Mouse (Mus musculus) retina, embryonic 14.5 days (tissue): ENCODE results near the gene Nup93.
"Not testable (repeated sequence)": the region's sequence is repeated elsewhere in the genome, so short reads cannot be mapped to it uniquely, and the experiment has no call there.

Experiments used
- DNase-seq: peaks from one replicate; pipeline ENCODE4 v3.0.0-alpha.2; 2015; ENCODE audit warnings: low spot score

Gene Nup93

GRCm38 (mm10) chr8:94214252-94215173, at the start of gene Nup93:
Gene Nup93, plus strand, starts transcription at chr8:94214564.
- peak; percentile 98 for DNase-seq

DNA sequence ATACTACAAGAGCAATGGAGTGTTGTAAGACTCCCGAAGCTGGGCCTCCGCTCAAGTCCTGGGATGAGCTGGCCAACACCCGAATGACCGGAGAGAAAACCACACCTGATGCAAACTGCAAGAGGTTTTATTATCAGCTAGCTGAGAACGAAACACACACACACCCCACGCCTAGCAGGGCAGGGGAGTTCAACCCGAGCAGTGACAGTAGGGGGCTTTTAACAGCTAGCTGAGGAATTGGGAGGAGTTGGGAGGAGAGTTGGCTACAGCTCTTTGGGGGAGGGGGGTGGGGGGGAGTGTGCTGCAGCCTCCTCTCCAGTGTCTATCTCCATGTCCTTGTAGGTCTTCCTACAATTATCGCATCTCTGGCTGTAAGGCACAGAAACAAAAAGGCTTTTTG, 48.6 kb upstream of the Nup93 start:
- not testable (repeated sequence) for DNase-seq

GRCm38 (mm10) chr8:94167244-94167643, 47.1 kb upstream of the Nup93 start:
- DNase-seq = peak; percentile 96

GRCm38 (mm10) chr8:94169547-94169946, 44.8 kb upstream of the Nup93 start:
- no peak for DNase-seq

DNA sequence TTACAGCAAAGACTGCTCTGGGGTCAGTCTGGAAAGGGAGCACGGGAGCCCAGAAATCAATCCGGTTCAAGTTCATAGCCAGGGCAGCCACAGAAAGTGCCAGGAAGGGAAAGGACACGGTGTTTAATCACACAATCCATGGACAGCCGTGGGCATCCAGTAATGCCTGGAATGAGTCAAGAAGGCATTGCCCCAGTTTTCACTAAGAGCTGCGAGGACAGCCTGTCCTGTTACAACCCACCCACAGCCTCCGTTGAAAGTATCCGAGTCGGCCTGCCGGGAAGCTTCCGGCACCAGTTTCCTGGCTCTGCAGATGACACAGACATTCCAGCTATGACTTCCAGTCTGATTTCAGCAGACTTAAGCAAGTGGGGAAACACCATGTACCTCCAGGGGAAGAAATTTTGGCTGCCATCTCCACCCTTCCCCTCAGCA, 43.0 kb upstream of the Nup93 start:
- no peak for DNase-seq

DNA sequence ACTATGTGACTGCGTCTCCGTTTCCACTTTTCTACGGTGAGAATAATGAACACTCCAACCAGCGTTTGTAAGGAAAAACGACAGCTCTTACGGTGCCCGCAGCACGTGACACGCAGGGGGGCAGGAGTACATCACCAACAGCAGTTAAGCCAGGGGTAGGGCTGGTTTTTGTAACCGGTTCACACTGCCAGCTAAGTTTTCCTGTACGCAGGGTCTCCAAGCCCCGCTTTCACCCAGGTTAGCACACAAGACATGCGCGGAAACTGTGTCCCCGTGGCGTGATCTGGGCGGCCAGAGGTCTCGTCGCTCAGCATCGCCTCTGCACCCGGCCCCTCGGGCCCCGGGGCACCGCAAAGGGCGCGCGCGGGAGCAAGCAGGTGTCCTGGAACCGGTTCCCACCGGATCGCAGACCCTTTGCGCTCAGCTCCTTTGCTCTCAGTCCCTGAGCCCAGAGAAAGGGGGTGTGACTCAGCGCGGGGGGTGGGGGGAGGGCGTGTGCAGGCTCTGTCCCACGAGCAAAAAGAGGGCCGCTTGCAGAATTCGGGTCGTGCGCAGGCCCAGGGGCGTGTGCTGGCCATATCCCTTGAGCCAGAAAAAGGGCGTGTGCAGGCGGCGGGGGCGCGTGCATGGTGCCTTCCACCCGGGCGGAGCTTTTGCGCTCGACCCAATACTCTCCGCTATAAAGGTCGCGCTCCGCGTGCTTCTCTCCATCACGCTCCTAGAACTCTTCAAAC, 42.1 kb upstream of the Nup93 start, which contains the start of gene Mt2:
Gene Mt2 (plus strand): TSS at position 590 of the 734 bp plus-strand sequence.
- DNase-seq = peak; percentile 51

DNA sequence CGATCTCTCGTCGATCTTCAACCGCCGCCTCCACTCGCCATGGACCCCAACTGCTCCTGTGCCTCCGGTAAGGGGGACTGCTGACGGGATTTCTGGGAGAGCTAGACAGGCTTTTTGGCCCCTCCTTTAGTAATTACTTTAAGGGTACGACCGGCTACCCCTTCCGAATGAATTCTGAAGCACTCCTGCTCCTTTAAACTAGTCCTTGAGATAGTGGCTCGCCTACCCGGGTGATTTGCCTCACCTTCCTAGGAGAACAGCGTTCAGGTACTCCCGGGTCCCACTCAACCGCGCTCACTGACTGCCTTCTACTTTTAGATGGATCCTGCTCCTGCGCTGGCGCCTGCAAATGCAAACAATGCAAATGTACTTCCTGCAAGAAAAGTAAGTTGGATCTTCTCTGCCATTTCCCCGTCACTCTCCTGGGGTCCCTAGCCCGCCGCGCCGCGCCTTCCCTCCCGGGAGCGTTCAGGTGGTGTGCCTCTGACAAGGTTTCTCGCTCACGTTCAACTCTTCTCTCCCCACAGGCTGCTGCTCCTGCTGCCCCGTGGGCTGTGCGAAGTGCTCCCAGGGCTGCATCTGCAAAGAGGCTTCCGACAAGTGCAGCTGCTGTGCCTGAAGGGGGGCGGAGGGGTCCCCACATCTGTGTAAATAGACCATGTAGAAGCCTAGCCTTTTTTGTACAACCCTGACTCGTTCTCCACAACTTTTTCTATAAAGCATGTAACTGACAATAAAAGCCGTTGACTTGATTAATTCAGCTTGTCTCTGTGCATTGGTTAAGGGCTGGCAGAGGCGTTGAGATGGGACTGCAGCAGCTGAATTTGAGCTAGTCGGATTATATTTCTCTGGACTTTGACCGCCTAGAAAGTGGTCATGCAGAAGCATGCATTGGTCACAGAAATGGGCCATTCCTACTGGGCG, 41.3 kb upstream of the Nup93 start:
- DNase-seq = peak; percentile 31

DNA sequence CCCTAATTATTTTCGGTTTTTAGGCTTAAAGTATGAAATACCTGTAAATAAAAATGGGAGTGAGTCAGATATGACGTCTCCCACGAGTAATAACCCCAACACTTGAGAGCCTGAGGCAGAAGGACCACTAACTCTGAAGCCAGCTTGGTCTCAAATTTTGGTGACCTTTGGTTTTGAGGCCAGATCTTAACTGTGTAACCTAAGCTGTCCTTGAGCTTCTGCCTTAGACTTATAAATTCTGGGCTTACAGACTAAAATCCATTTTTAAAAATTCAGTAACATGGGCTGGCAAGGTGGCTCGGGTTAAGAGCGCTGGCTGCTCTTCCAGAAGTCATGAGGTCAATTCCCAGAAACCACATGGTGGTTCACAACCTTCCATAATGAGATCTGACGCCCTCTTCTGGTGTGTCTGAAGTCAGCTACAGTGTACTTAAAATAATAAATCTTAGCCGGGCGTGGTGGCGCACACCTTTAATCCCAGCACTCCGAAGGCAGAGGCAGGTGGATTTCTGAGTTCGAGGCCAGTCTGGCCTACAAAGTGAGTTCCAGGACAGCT, 40.4 kb upstream of the Nup93 start:
- DNase-seq = no peak

DNA sequence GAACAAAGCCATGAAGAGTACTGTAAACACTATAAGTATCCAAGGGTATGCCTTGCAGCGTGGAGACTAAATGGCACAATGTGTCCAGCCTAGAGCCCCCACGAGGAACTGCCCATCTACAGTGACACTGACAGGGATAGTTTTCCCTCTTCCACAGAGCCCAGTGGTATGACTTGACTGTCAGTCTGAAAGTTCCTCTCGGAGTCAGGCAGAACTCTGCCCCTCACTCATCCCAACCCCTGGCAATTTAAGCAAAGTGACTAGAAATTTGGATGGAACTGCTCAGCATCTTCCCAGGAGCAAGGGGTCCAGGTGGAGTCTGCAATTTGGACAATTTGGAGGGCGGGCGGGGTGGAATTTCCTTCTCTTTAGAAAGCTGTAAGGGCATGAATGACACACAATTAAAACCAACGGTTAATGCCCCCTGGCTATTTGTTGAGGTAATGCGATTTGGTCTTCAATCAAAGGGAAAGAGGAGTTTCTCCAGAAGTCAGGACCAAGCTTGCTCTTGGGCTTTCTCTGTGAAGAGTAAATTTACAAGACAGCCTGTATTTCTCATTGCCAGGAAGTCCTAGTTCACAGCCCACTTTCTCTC, 39.6 kb upstream of the Nup93 start:
- DNase-seq = no peak

GRCm38 (mm10) chr8:94177716-94178390, 36.5 kb upstream of the Nup93 start:
- DNase-seq = no peak

GRCm38 (mm10) chr8:94178857-94179712, 35.3 kb upstream of the Nup93 start, which contains the start of gene Mt1:
Gene Mt1, plus strand, starts transcription at chr8:94179082.
- DNase-seq = peak; percentile 71

DNA sequence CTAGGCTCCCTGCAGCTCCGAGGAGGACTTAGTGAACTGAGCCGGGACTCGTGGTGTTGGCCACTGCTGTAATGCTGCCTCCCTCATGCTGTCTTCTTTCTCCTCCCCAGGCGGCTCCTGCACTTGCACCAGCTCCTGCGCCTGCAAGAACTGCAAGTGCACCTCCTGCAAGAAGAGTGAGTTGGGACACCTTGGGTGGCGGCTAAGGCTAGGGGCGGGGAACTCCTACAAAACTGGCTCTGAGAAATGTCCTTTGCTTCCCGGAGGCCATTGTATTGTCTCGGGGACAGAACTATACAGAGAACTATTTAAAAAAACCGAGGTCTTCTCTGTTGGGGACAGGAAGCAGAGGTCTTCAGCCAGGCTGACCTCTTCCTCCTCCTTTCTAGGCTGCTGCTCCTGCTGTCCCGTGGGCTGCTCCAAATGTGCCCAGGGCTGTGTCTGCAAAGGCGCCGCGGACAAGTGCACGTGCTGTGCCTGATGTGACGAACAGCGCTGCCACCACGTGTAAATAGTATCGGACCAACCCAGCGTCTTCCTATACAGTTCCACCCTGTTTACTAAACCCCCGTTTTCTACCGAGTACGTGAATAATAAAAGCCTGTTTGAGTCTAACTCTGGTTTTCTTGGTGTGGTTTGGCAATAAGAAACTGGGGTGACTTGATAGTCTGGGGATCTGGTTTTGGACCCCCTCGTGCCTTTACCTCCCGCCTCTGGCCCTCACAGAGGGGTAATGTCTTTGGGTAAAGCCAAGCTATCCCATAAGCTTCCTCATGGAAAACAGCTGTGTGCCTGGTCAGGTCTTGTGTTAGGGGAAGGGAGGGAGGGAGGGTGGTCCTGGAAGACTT, 34.4 kb upstream of the Nup93 start:
- DNase-seq = no peak

DNA sequence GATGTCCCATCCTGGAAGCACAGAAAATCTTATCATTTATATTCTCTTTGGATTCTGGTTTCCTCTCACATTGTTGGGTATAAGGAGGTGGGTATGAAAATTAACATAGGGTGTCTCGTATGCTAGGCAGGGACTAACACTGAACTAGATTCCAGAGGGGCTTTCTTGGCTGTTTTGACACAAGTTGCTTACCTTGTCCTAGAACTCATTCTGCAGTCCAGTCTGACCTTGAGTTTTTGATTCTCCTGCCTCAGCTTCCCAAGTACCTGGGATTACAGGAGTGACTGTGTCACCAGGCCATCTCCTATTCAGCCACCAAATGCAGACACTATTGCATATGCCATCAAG, 33.8 kb upstream of the Nup93 start:
- DNase-seq = no peak

GRCm38 (mm10) chr8:94182055-94182929, 32.1 kb upstream of the Nup93 start:
- DNase-seq = no peak

DNA sequence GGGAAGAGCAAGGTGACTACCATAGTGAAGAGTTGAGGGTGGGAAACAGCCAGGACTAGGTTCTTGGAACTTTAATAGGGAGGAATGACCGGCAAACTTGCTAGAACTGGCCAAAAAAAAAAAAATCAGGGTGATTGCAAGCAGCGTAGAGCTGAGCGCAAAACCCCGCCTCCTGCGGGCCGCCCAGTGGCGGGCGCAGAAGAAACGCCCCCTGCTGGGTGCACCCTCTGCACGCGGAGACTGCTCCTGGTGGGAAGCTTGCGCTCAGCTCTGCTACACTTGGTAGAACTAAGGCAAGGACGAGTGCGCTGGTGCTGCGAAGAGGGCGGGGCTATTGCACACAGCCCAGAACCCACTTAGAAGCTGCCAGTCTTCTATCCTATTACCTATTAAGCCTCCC, 31.2 kb upstream of the Nup93 start:
- DNase-seq = peak; percentile 69

- no peak for DNase-seq
Observed at GRCm38 (mm10) chr8:94184357-94184843, 30.0 kb upstream of the Nup93 start.

- no peak for DNase-seq
Observed at GRCm38 (mm10) chr8:94185791-94186190, 28.6 kb upstream of the Nup93 start.
